Mouse (Mus musculus) liver, postnatal 0 days (tissue): Measurements from ENCODE around the gene Rgs8. TPM values are rescaled to one million over a fixed set of nuclear protein-coding genes. Genes with fewer than 3 reads are reported as not detected.
A peak's percentile ranks its signal among the peaks of the same experiment; 100 is the strongest.

ENCODE experiments used
- ATAC-seq: fragments of 200-750 bp; cut with Nextera tagmentation; 2 replicates; pipeline ENCODE4 v1.8.0; 2017; ENCODE audit warnings: mild to moderate bottlenecking, moderate library complexity
- DNase-seq: peaks from one replicate; pipeline ENCODE4 v3.0.0-alpha.2; 2016
- H3K27ac ChIP-seq: fragments of 300-500 bp; sonication (generic); 2 replicates; pipeline ENCODE4 v1.5.1; 2014; ENCODE audit warnings: antibody characterized with exemption, moderate library complexity, mild to moderate bottlenecking, low read depth
- H3K27me3 ChIP-seq: fragments of 300-500 bp; sonication (generic); 2 replicates; pipeline ENCODE4 v1.6.1; 2014; ENCODE audit warnings: low read length, control low read depth, mixed read lengths; ENCODE audit not compliant: insufficient read depth
- H3K36me3 ChIP-seq: fragments of 300-500 bp; sonication (generic); replicated peaks from 2 replicates; pipeline ENCODE4 v1.6.1; 2014; ENCODE audit warnings: mild to moderate bottlenecking, control low read depth, low read length, moderate library complexity, mixed read lengths; ENCODE audit not compliant: insufficient read depth
- H3K4me1 ChIP-seq: fragments of 300-500 bp; sonication (generic); 2 replicates; pipeline ENCODE4 v1.6.1; 2014; ENCODE audit warnings: antibody characterized with exemption, mild to moderate bottlenecking, control low read depth; ENCODE audit not compliant: insufficient read depth
- H3K4me2 ChIP-seq: fragments of 300-500 bp; sonication (generic); 2 replicates; pipeline ENCODE4 v1.6.1; 2014; ENCODE audit warnings: low read depth, mild to moderate bottlenecking, low read length, moderate library complexity, mixed read lengths
- H3K4me3 ChIP-seq: fragments of 300-500 bp; sonication (generic); 2 replicates; pipeline ENCODE4 v1.5.1; 2014; ENCODE audit warnings: low read depth, low read length
- H3K9ac ChIP-seq: fragments of 300-500 bp; sonication (generic); replicated peaks from 2 replicates; pipeline ENCODE4 v1.6.1; 2014; ENCODE audit warnings: mild to moderate bottlenecking, moderate library complexity
- H3K9me3 ChIP-seq: fragments of 300-500 bp; sonication (generic); 2 replicates; pipeline ENCODE4 v1.6.1; 2016; ENCODE audit warnings: mild to moderate bottlenecking, control low read depth, low read length, mixed read lengths
- CTCF ChIP-seq: sonication (generic); IDR thresholded peaks from 2 replicates; pipeline ENCODE4 v1.5.1; 2016; ENCODE audit warnings: antibody characterized with exemption, low read depth
- EP300 ChIP-seq: IDR thresholded peaks from 2 replicates; pipeline ENCODE4 v1.6.1; 2016; ENCODE audit warnings: antibody characterized with exemption, low read depth, mild to moderate bottlenecking
- WGBS: fragments of 180-500 bp; shearing (Covaris S2); extraction: QIAGEN DNeasy Blood & Tissue Kit; methylation state at CpG from one replicate; pipeline ENCODE4 v1.1.7; 2014; ENCODE audit not compliant: insufficient replicate concordance; 5-methylcytosine and 5-hydroxymethylcytosine counted together
- polyA plus RNA-seq: library from polyadenylated mRNA; unstranded; fragments of >200 nt; fragmentation: Nextera tagmentation; extraction: Ambion mirVana; gene quantifications from 2 replicates; pipeline ENCODE4 v1.2.1, GENCODE M21; 2015

Gene Rgs8
- polyA plus RNA-seq, result 0.05 TPM in 1 of 2 replicates, not detected in the other

DNA sequence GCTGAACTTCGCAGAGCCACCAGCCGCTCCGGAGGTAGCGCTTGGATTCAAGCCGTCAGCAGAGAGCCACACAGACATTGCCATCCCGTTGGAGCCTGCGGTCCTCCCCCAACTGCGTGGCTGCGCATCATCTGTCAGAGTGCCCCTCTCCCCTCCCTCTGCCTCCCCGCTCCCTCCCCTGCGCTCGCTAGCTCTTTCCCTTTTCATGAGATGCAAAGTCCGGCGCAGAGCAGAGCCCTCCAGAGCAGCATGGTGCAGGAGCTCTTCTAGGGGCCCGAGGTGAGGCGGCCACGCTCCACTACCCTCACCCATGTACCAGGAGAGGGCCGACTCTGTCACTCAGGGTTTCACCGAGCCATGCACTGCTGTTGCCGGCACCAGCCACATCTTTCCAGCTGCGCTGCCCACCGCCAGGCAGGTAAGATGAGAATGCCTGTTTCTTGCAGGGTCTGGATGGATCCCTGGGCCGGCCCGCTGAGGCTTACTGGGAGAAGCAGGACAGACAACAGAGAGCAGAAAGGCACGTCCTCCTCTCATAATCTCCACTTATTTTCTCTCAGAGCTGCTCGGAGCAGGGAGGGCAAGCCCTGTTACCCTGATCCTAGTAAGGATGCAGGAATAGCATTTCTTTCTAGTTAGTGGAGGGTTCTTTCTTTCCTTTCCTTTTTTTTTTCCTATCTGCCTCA, at the start of gene Rgs8:
Gene Rgs8, plus strand, starts transcription at position 88 of the 686 bp plus-strand sequence.
- DNase-seq, result peak; percentile 22
- Histone ChIP-seq H3K36me3 (no peaks in the 10 kb centered on the region), H3K27me3 (peaks cover 16% of the 10 kb centered on the region; the same call in 1 of the 2 replicates), H3K27ac (no peak within 1 kb of the TSS), H3K4me2 (peak within 1 kb of the TSS; percentile 49), H3K4me1 (no peaks in the 10 kb centered on the region), H3K9ac (0 out of 2 replicates have a peak within 1 kb of the TSS, but pooled peaks have one; percentile 9), H3K9me3 (no peaks in the 10 kb centered on the region), H3K4me3 (peak within 1 kb of the TSS; percentile 13; the same call in 1 of the 2 replicates)
- WGBS, result 3% methylated on average over 26 of the region's 26 CpGs
- no peak for TF ChIP-seq EP300
- no peak for TF ChIP-seq CTCF
- peak; percentile 33 for ATAC-seq

DNA sequence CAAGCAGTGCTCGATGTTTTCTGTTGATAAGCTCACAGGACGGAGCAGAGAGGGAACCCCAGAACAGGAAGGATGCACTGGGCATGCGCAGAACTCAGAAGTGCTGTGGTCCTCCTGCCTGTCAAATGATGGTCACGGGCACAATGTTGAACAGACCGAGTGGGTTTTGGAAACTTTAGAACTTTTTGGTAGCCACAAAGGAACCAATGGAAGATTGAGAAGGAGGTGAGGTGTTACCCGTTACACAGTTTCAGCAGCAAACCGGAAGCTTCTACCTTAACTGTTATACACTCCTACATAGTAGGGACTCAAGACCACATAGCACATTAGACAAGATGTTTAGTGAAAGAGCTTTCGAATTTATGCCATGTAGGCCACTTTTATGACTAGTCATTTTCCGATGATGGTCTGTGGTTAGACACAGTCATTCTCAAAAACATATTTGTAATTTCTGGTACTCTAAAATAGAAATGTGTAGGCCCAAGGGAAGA, 35.4 kb upstream of the Rgs8 start:
- Histone ChIP-seq H3K27me3 (no peaks in the 10 kb centered on the region), H3K4me2 (no peak overlapping the region), H3K4me3 (no peak overlapping the region), H3K9ac (no peak overlapping the region), H3K36me3 (no peaks in the 10 kb centered on the region), H3K9me3 (no peaks in the 10 kb centered on the region), H3K4me1 (no peaks in the 10 kb centered on the region), H3K27ac (no peak overlapping the region)
- WGBS, result 63% methylated on average over 9 of the region's 9 CpGs
- DNase-seq, result no peak
- TF ChIP-seq CTCF (no peak), EP300 (no peak)
- no peak for ATAC-seq

DNA sequence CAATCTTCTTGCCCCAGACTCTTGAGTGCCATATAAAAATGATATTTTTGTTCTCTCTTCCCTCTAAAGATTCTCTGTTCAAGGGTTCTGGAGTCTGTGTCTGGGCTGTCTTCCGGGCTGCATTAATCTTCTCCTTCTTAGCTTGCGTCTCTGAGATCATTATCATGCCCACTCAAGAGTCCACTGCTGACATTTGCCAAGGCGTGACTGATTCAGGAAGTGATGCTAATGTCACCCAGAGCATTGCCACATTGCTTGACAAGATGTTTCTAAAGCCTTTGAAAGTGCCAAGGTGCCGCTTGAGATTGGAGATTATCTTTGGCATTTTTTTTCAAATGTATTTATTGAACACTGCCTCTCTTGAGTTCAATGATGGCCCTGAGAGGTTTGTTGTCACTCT, 29.8 kb upstream of the Rgs8 start:
- H3K9me3 ChIP-seq, result no peaks in the 10 kb centered on the region
- H3K36me3 ChIP-seq, result no peaks in the 10 kb centered on the region
- no peak overlapping the region for H3K4me3 ChIP-seq
- H3K4me2 ChIP-seq, result no peak overlapping the region
- no peak for TF ChIP-seq CTCF
- no peak for TF ChIP-seq EP300
- no peaks in the 10 kb centered on the region for H3K27me3 ChIP-seq
- no peaks in the 10 kb centered on the region for H3K4me1 ChIP-seq
- no peak overlapping the region for H3K9ac ChIP-seq
- no peak for DNase-seq
- no peak overlapping the region for H3K27ac ChIP-seq
- WGBS, result 57% methylated on average over 4 of the region's 4 CpGs
- no peak for ATAC-seq

DNA sequence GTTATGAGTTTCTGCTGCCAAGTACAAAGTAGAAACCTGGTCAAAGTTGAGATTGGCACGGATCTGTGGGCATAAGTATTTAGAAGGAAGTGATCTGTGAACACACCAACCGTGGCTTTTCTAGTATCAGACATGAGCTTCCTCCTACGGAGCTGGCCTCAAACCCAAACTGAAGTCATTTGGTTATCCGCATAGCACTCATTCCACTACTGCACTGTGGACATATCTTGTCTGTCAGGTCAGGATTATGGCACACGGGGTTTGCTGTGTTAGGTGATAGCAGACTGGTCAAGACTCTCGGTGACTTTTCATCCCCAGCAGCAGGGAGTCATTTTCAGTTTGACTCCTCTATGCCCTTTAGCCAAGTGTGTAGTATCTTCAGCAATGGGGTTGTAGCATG, 20.1 kb upstream of the Rgs8 start:
- no peaks in the 10 kb centered on the region for H3K27me3 ChIP-seq
- TF ChIP-seq EP300 (no peak), CTCF (no peak)
- no peak overlapping the region for H3K4me2 ChIP-seq
- H3K36me3 ChIP-seq, result no peaks in the 10 kb centered on the region
- no peak overlapping the region for H3K27ac ChIP-seq
- no peak for ATAC-seq
- 0 out of 2 replicates have a peak, but pooled peaks cover 3% of the 10 kb centered on the region for H3K9me3 ChIP-seq
- no peak overlapping the region for H3K9ac ChIP-seq
- DNase-seq, result no peak
- WGBS, result 44% methylated on average over 6 of the region's 6 CpGs
- H3K4me1 ChIP-seq, result no peaks in the 10 kb centered on the region
- no peak overlapping the region for H3K4me3 ChIP-seq

DNA sequence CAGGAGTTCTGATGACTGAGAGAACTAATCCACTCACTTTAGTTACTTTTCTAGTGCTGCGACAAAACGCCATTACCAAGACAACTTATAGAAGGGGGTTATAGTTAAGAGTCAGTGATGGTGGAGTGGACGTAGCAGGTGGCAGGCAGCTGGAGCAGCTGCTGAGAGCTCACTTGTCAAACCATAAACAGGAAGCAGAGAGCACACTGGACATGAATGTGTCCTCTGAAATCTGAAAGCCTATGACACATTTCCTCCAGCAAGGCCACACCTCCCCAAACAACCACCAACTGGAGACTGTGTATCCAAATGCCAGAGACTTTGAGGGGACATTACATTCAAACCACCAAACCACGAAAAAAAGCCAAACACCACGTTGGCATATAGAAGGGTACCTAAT, 17.8 kb upstream of the Rgs8 start:
- no peak for TF ChIP-seq CTCF
- no peak for TF ChIP-seq EP300
- no peak for DNase-seq
- no peaks in the 10 kb centered on the region for H3K36me3 ChIP-seq
- H3K4me3 ChIP-seq, result no peak overlapping the region
- 0 out of 2 replicates have a peak, but pooled peaks cover 4% of the 10 kb centered on the region for H3K9me3 ChIP-seq
- H3K4me2 ChIP-seq, result no peak overlapping the region
- peaks cover 3% of the 10 kb centered on the region; the same call in 1 of the 2 replicates for H3K4me1 ChIP-seq
- no peak for ATAC-seq
- no peaks in the 10 kb centered on the region for H3K27me3 ChIP-seq
- 55% methylated on average over 5 of the region's 5 CpGs for WGBS
- H3K27ac ChIP-seq, result no peak overlapping the region
- no peak overlapping the region for H3K9ac ChIP-seq

DNA sequence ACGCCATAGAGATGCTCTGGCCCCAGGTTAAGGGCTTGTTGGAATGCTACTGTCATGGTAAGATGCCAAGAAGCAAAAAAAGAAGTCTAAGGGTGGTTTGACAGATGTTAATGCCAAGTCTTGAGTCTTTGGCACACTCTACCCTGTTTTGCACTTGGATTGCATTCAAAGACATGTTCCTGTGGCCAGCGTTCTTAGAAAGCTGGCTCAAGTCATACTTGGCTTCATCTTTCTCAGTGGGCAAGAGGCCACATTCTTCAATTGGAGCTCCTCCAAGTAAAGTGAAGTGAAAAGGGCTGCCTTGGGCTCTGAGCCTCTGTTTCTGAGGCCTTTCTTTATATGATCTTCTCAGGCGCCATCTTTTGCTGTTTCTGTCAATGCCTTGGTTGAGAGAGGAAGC, 17.3 kb upstream of the Rgs8 start:
- Histone ChIP-seq H3K4me3 (no peak overlapping the region), H3K36me3 (no peaks in the 10 kb centered on the region), H3K9me3 (0 out of 2 replicates have a peak, but pooled peaks cover 4% of the 10 kb centered on the region), H3K27me3 (no peaks in the 10 kb centered on the region), H3K4me2 (no peak overlapping the region), H3K4me1 (peaks cover 3% of the 10 kb centered on the region; the same call in 1 of the 2 replicates), H3K9ac (no peak overlapping the region), H3K27ac (no peak overlapping the region)
- WGBS, result 80% methylated on average over 3 of the region's 3 CpGs
- DNase-seq (no peak), ATAC-seq (no peak)
- TF ChIP-seq CTCF, result no peak
- no peak for TF ChIP-seq EP300
